Mouse (Mus musculus): Measurements from ENCODE around the gene Anxa6. TPM values are rescaled to one million over a fixed set of nuclear protein-coding genes. Genes with fewer than 3 reads are reported as not detected.
A peak's percentile ranks its signal among the peaks of the same experiment; 100 is the strongest.

The Anxa6 gene
- polyA plus RNA-seq, 1 experiment from 2014 or later = 78.5 TPM

GRCm38 (mm10) chr11:55025896-55026295 lies 7.3 kb downstream of the Anxa6 start:
- no peaks in the 10 kb centered on the region for H3K36me3 ChIP-seq (ENCODE audit: control insufficient read depth, insufficient read depth, low read length)
- no peak overlapping the region for H3K4me3 ChIP-seq (ENCODE audit: low read depth, low read length)
- peaks cover 39% of the 10 kb centered on the region for H3K4me1 ChIP-seq (replicated peaks; ENCODE audit: control insufficient read depth, insufficient read depth, low read length)
- DNase-seq (ENCODE audit: low spot score) = no peak
- H3K27ac ChIP-seq (ENCODE audit: low read depth, low read length) = no peak overlapping the region
- H3K9ac ChIP-seq (ENCODE audit: low read depth, low read length) = no peak overlapping the region
- no peak for ATAC-seq (replicated peaks; ENCODE audit: low FRiP score)
- no peak overlapping the region for H3K4me2 ChIP-seq
- WGBS = 84% methylated on average over 4 of the region's 4 CpGs
- H3K27me3 ChIP-seq (replicated peaks; ENCODE audit: control insufficient read depth, insufficient read depth, low read length) = no peaks in the 10 kb centered on the region; the same call in 1 of the 2 replicates
- no peaks in the 10 kb centered on the region for H3K9me3 ChIP-seq (ENCODE audit: control insufficient read depth, low read length)

- Histone ChIP-seq H3K9me3 (ENCODE audit: control insufficient read depth, low read length) (no peaks in the 10 kb centered on the region), H3K36me3 (ENCODE audit: control insufficient read depth, insufficient read depth, low read length) (peaks cover 3% of the 10 kb centered on the region; the same call in 1 of the 2 replicates), H3K27me3 (replicated peaks; ENCODE audit: control insufficient read depth, insufficient read depth, low read length) (no peaks in the 10 kb centered on the region), H3K4me2 (peak overlapping the region; percentile 45), H3K4me1 (replicated peaks; ENCODE audit: control insufficient read depth, insufficient read depth, low read length) (peaks cover 46% of the 10 kb centered on the region), H3K27ac (ENCODE audit: low read depth, low read length) (peak overlapping the region; percentile 81), H3K4me3 (ENCODE audit: low read depth, low read length) (no peak overlapping the region), H3K9ac (ENCODE audit: low read depth, low read length) (no peak overlapping the region)
- WGBS = 65% methylated on average over 3 of the region's 3 CpGs
- no peak for ATAC-seq (replicated peaks; ENCODE audit: low FRiP score)
- DNase-seq (ENCODE audit: low spot score) = no peak
These were observed 9.7 kb downstream of the Anxa6 start for GRCm38 (mm10) chr11:55023583-55023982.

GRCm38 (mm10) chr11:55023049-55023564 lies 10.1 kb downstream of the Anxa6 start:
- no peak overlapping the region for H3K9ac ChIP-seq (ENCODE audit: low read depth, low read length)
- WGBS = 10% methylated on average over 10 of the region's 10 CpGs

GRCm38 (mm10) chr11:55022508-55022907 lies 10.7 kb downstream of the Anxa6 start:
- DNase-seq (ENCODE audit: low spot score) = no peak
- H3K4me2 ChIP-seq = peak overlapping the region; percentile 45
- ATAC-seq (replicated peaks; ENCODE audit: low FRiP score) = no peak
- H3K9me3 ChIP-seq (ENCODE audit: control insufficient read depth, low read length) = no peaks in the 10 kb centered on the region
- no peaks in the 10 kb centered on the region for H3K27me3 ChIP-seq (replicated peaks; ENCODE audit: control insufficient read depth, insufficient read depth, low read length)
- no peak overlapping the region for H3K9ac ChIP-seq (ENCODE audit: low read depth, low read length)
- peaks cover 40% of the 10 kb centered on the region for H3K4me1 ChIP-seq (replicated peaks; ENCODE audit: control insufficient read depth, insufficient read depth, low read length)
- H3K27ac ChIP-seq (ENCODE audit: low read depth, low read length) = peak overlapping the region; percentile 81
- no peak overlapping the region for H3K4me3 ChIP-seq (ENCODE audit: low read depth, low read length)
- WGBS = 51% methylated on average over 5 of the region's 5 CpGs
- H3K36me3 ChIP-seq (ENCODE audit: control insufficient read depth, insufficient read depth, low read length) = peaks cover 4% of the 10 kb centered on the region; the same call in 1 of the 2 replicates

More at GRCm38 (mm10) chr11:55023049-55023564, 10.1 kb downstream of the Anxa6 start:
- Histone ChIP-seq H3K4me3 (ENCODE audit: low read depth, low read length) (no peak overlapping the region), H3K9me3 (ENCODE audit: control insufficient read depth, low read length) (no peaks in the 10 kb centered on the region), H3K27me3 (replicated peaks; ENCODE audit: control insufficient read depth, insufficient read depth, low read length) (no peaks in the 10 kb centered on the region), H3K36me3 (ENCODE audit: control insufficient read depth, insufficient read depth, low read length) (peaks cover 4% of the 10 kb centered on the region; the same call in 1 of the 2 replicates), H3K4me2 (peak overlapping the region; percentile 45), H3K4me1 (replicated peaks; ENCODE audit: control insufficient read depth, insufficient read depth, low read length) (peaks cover 45% of the 10 kb centered on the region), H3K27ac (ENCODE audit: low read depth, low read length) (peak overlapping the region; percentile 81)
- peak; percentile 76 for ATAC-seq (replicated peaks; ENCODE audit: low FRiP score)
- DNase-seq (ENCODE audit: low spot score) = peak; percentile 81

GRCm38 (mm10) chr11:55021859-55022258 lies 11.4 kb downstream of the Anxa6 start:
- Histone ChIP-seq H3K4me3 (ENCODE audit: low read depth, low read length) (no peak overlapping the region), H3K9ac (ENCODE audit: low read depth, low read length) (no peak overlapping the region), H3K27me3 (replicated peaks; ENCODE audit: control insufficient read depth, insufficient read depth, low read length) (no peaks in the 10 kb centered on the region), H3K9me3 (ENCODE audit: control insufficient read depth, low read length) (no peaks in the 10 kb centered on the region), H3K4me1 (replicated peaks; ENCODE audit: control insufficient read depth, insufficient read depth, low read length) (peaks cover 40% of the 10 kb centered on the region), H3K4me2 (no peak overlapping the region), H3K27ac (ENCODE audit: low read depth, low read length) (no peak overlapping the region), H3K36me3 (ENCODE audit: control insufficient read depth, insufficient read depth, low read length) (peaks cover 4% of the 10 kb centered on the region; the same call in 1 of the 2 replicates)
- no peak for DNase-seq (ENCODE audit: low spot score)
- 64% methylated on average over 6 of the region's 6 CpGs for whole genome bisulfite sequencing
- ATAC-seq (replicated peaks; ENCODE audit: low FRiP score) = no peak

GRCm38 (mm10) chr11:55021458-55021857 lies 11.8 kb downstream of the Anxa6 start:
- H3K9ac ChIP-seq (ENCODE audit: low read depth, low read length) = no peak overlapping the region
- H3K27ac ChIP-seq (ENCODE audit: low read depth, low read length) = no peak overlapping the region
- no peaks in the 10 kb centered on the region for H3K9me3 ChIP-seq (ENCODE audit: control insufficient read depth, low read length)
- no peak overlapping the region for H3K4me3 ChIP-seq (ENCODE audit: low read depth, low read length)
- DNase-seq (ENCODE audit: low spot score) (no peak), ATAC-seq (replicated peaks; ENCODE audit: low FRiP score) (no peak)
- peaks cover 4% of the 10 kb centered on the region; the same call in 1 of the 2 replicates for H3K36me3 ChIP-seq (ENCODE audit: control insufficient read depth, insufficient read depth, low read length)
- H3K4me2 ChIP-seq = no peak overlapping the region
- H3K27me3 ChIP-seq (replicated peaks; ENCODE audit: control insufficient read depth, insufficient read depth, low read length) = no peaks in the 10 kb centered on the region
- peaks cover 40% of the 10 kb centered on the region for H3K4me1 ChIP-seq (replicated peaks; ENCODE audit: control insufficient read depth, insufficient read depth, low read length)

- H3K9ac ChIP-seq (ENCODE audit: low read depth, low read length) = no peak overlapping the region
- peaks cover 6% of the 10 kb centered on the region; the same call in 1 of the 2 replicates for H3K36me3 ChIP-seq (ENCODE audit: control insufficient read depth, insufficient read depth, low read length)
- no peak overlapping the region for H3K4me2 ChIP-seq
- H3K27me3 ChIP-seq (replicated peaks; ENCODE audit: control insufficient read depth, insufficient read depth, low read length) = no peaks in the 10 kb centered on the region
- no peak overlapping the region for H3K4me3 ChIP-seq (ENCODE audit: low read depth, low read length)
- H3K9me3 ChIP-seq (ENCODE audit: control insufficient read depth, low read length) = no peaks in the 10 kb centered on the region
- 82% methylated on average over 2 of the region's 2 CpGs for WGBS
- ATAC-seq (replicated peaks; ENCODE audit: low FRiP score) = no peak
- DNase-seq (ENCODE audit: low spot score) = no peak
- peaks cover 40% of the 10 kb centered on the region for H3K4me1 ChIP-seq (replicated peaks; ENCODE audit: control insufficient read depth, insufficient read depth, low read length)
- H3K27ac ChIP-seq (ENCODE audit: low read depth, low read length) = no peak overlapping the region
These were observed 13.5 kb downstream of the Anxa6 start for GRCm38 (mm10) chr11:55019711-55020110.

- ATAC-seq (replicated peaks; ENCODE audit: low FRiP score) (no peak), DNase-seq (ENCODE audit: low spot score) (no peak)
- no peak overlapping the region for H3K4me2 ChIP-seq
- H3K4me3 ChIP-seq (ENCODE audit: low read depth, low read length) = no peak overlapping the region
- no peaks in the 10 kb centered on the region for H3K27me3 ChIP-seq (replicated peaks; ENCODE audit: control insufficient read depth, insufficient read depth, low read length)
- no peaks in the 10 kb centered on the region for H3K9me3 ChIP-seq (ENCODE audit: control insufficient read depth, low read length)
- H3K4me1 ChIP-seq (replicated peaks; ENCODE audit: control insufficient read depth, insufficient read depth, low read length) = peaks cover 29% of the 10 kb centered on the region
- peaks cover 15% of the 10 kb centered on the region for H3K36me3 ChIP-seq (ENCODE audit: control insufficient read depth, insufficient read depth, low read length)
- WGBS = 67% methylated on average over 6 of the region's 6 CpGs
- H3K9ac ChIP-seq (ENCODE audit: low read depth, low read length) = no peak overlapping the region
- H3K27ac ChIP-seq (ENCODE audit: low read depth, low read length) = no peak overlapping the region
These were observed 15.2 kb downstream of the Anxa6 start for GRCm38 (mm10) chr11:55018034-55018433.

- H3K9me3 ChIP-seq (ENCODE audit: control insufficient read depth, low read length) = no peaks in the 10 kb centered on the region
- H3K9ac ChIP-seq (ENCODE audit: low read depth, low read length) = no peak overlapping the region
- no peaks in the 10 kb centered on the region for H3K27me3 ChIP-seq (replicated peaks; ENCODE audit: control insufficient read depth, insufficient read depth, low read length)
- peaks cover 15% of the 10 kb centered on the region for H3K36me3 ChIP-seq (ENCODE audit: control insufficient read depth, insufficient read depth, low read length)
- DNase-seq (ENCODE audit: low spot score) = no peak
- ATAC-seq (replicated peaks; ENCODE audit: low FRiP score) = no peak
- no peak overlapping the region for H3K4me3 ChIP-seq (ENCODE audit: low read depth, low read length)
- 74% methylated on average over 2 of the region's 2 CpGs for WGBS
- no peak overlapping the region for H3K4me2 ChIP-seq
- H3K27ac ChIP-seq (ENCODE audit: low read depth, low read length) = no peak overlapping the region
- H3K4me1 ChIP-seq (replicated peaks; ENCODE audit: control insufficient read depth, insufficient read depth, low read length) = peaks cover 20% of the 10 kb centered on the region
These were observed 16.0 kb downstream of the Anxa6 start for GRCm38 (mm10) chr11:55017201-55017600.
